7 mouse cellular contexts compared by ENCODE assay signal in the genomic region with DNA sequence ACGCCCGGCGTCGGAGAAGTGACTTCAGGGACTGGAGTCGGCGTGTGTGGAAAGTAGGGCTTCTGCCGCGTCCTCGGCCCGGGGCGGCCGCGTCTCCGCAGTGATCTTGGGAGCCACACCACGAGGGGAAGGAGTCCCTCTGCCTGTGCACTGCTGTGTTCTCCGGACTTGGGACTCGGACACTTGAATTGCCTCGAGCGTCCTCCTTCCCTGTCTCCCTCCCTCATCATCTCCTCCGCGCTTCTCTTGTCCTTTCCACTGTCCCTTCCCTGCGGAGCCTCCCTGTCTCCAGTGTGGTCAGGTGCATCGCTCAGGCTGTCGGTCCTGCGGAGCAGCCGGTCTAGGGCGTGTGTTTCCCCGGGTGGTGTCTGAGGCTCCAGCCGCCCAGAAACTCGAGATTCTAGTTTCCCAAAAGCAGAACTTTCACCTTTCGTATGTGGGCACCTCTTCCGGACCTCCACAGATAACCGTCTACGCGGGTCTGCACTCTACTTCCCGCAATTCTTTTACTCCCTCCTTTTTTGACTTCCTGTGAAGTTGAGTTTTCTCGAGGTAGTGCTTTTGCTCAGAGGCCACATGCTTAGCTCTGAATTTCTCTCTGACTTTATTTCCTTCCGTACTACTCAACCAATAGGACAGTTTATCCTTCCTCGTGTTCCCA. TPM values are rescaled to one million over a fixed set of nuclear protein-coding genes. Genes with fewer than 3 reads are reported as not detected.
DNase-seq lines count a peak whose midpoint lies in the region; ATAC-seq and TF ChIP-seq lines count a peak whose summit lies in the region.

No protein-coding gene starts in this region.

- peaks cover 4% of the 10 kb centered on the region for H3K4me1 ChIP-seq in lung, embryonic 16.5 days (replicated peaks; ENCODE audit: control insufficient read depth, insufficient read depth, low read length)
- H3K4me1 ChIP-seq in bone marrow, adult 2 months (ENCODE audit: control insufficient read depth, insufficient read depth, low read length), result no peaks in the 10 kb centered on the region
- H3K4me1 ChIP-seq in forebrain, embryonic 14.5 days (ENCODE audit: control insufficient read depth, insufficient read depth, low read length), result peaks cover 21% of the 10 kb centered on the region
- peaks cover 13% of the 10 kb centered on the region for H3K4me1 ChIP-seq in limb, embryonic 13.5 days
- H3K4me1 ChIP-seq in neural tube, embryonic 13.5 days (replicated peaks), result peaks cover 42% of the 10 kb centered on the region

- H3K27me3 ChIP-seq in lung, embryonic 16.5 days (ENCODE audit: control insufficient read depth, insufficient read depth, low read depth, low read length), result no peaks in the 10 kb centered on the region
- no peaks in the 10 kb centered on the region for H3K27me3 ChIP-seq in forebrain, embryonic 14.5 days (replicated peaks; ENCODE audit: control insufficient read depth, insufficient read depth, low read length)
- H3K27me3 ChIP-seq in limb, embryonic 13.5 days, result no peaks in the 10 kb centered on the region
- H3K27me3 ChIP-seq in neural tube, embryonic 13.5 days, result no peaks in the 10 kb centered on the region

- no peak for TF ChIP-seq CTCF in bone marrow, adult 2 months (IDR thresholded peaks at IDR 0.05; ENCODE audit: control insufficient read depth, insufficient read depth, low read length)

- peak overlapping the region; percentile 94 for H3K4me3 ChIP-seq in lung, embryonic 16.5 days (ENCODE audit: low read length)
- H3K4me3 ChIP-seq in bone marrow, adult 2 months (replicated peaks; ENCODE audit: control insufficient read depth, low read depth, low read length), result peak overlapping the region; percentile 95
- H3K4me3 ChIP-seq in forebrain, embryonic 14.5 days (ENCODE audit: low read depth, low read length), result peak overlapping the region; percentile 74
- H3K4me3 ChIP-seq in limb, embryonic 13.5 days, result peak overlapping the region; percentile 89
- H3K4me3 ChIP-seq in neural tube, embryonic 13.5 days, result peak overlapping the region; percentile 75

- no peaks in the 10 kb centered on the region for H3K9me3 ChIP-seq in lung, embryonic 16.5 days (ENCODE audit: control insufficient read depth, low read length)
- no peaks in the 10 kb centered on the region for H3K9me3 ChIP-seq in forebrain, embryonic 14.5 days (replicated peaks; ENCODE audit: control insufficient read depth, low read length)
- H3K9me3 ChIP-seq in limb, embryonic 13.5 days, result no peaks in the 10 kb centered on the region
- no peaks in the 10 kb centered on the region for H3K9me3 ChIP-seq in neural tube, embryonic 13.5 days

- peak; percentile 37 for ATAC-seq in lung, embryonic 16.5 days (ENCODE audit: low read depth)
- peak; percentile 49; the same call in 1 of the 2 replicates for ATAC-seq in forebrain, embryonic 14.5 days
- ATAC-seq in limb, embryonic 13.5 days (ENCODE audit: low FRiP score, low read depth), result peak; percentile 21
- ATAC-seq in neural tube, embryonic 13.5 days (ENCODE audit: low read depth), result peak; percentile 70

- intact Hi-C loops in gastrocnemius, postnatal 36 days (cut with DNase I), result loop anchor here (10.0 kb wide), 1 partner anchor 73 kb away; the partner anchor contains the start of gene Cdc73

- under 1% methylated on average over 36 of the region's 39 CpGs for WGBS in lung, embryonic 16.5 days
- WGBS in bone marrow, adult 2 months, result under 1% methylated on average over 39 of the region's 39 CpGs
- 1% methylated on average over 38 of the region's 39 CpGs for WGBS in forebrain, embryonic 14.5 days
- WGBS in limb, embryonic 13.5 days, result 1% methylated on average over 35 of the region's 39 CpGs
- WGBS in neural tube, embryonic 13.5 days, result under 1% methylated on average over 33 of the region's 39 CpGs

- no peak; the same call in 1 of the 2 replicates for TF ChIP-seq POLR2A in bone marrow, adult 2 months (IDR thresholded peaks at IDR 0.05; ENCODE audit: borderline replicate concordance, control insufficient read depth, low read depth, low read length)

- H3K9ac ChIP-seq in lung, embryonic 16.5 days (ENCODE audit: low read length), result peak overlapping the region; percentile 92
- peak overlapping the region; percentile 88 for H3K9ac ChIP-seq in forebrain, embryonic 14.5 days (ENCODE audit: low read length)
- peak overlapping the region; percentile 89 for H3K9ac ChIP-seq in limb, embryonic 13.5 days
- peak overlapping the region; percentile 92 for H3K9ac ChIP-seq in neural tube, embryonic 13.5 days

- H3K4me2 ChIP-seq in lung, embryonic 16.5 days (ENCODE audit: low read depth, low read length), result peak overlapping the region; percentile 90
- H3K4me2 ChIP-seq in forebrain, embryonic 14.5 days (ENCODE audit: low read length), result peak overlapping the region; percentile 89
- H3K4me2 ChIP-seq in limb, embryonic 13.5 days (replicated peaks), result peak overlapping the region; percentile 92
- peak overlapping the region; percentile 95 for H3K4me2 ChIP-seq in neural tube, embryonic 13.5 days

- H3K27ac ChIP-seq in lung, embryonic 16.5 days (ENCODE audit: low read length), result peak overlapping the region; percentile 80
- peak overlapping the region; percentile 80 for H3K27ac ChIP-seq in bone marrow, adult 2 months (ENCODE audit: control insufficient read depth, insufficient read depth, low read depth, low read length, poor library complexity)
- H3K27ac ChIP-seq in forebrain, embryonic 14.5 days (ENCODE audit: low read depth, low read length), result peak overlapping the region; percentile 63
- peak overlapping the region; percentile 52; the same call in 1 of the 2 replicates for H3K27ac ChIP-seq in limb, embryonic 13.5 days
- H3K27ac ChIP-seq in neural tube, embryonic 13.5 days (replicated peaks), result peak overlapping the region; percentile 80

- H3K36me3 ChIP-seq in lung, embryonic 16.5 days (ENCODE audit: control insufficient read depth, insufficient read depth, low read length), result no peaks in the 10 kb centered on the region
- 0 out of 2 replicates have a peak, but pooled peaks cover 3% of the 10 kb centered on the region for H3K36me3 ChIP-seq in forebrain, embryonic 14.5 days (ENCODE audit: control insufficient read depth, insufficient read depth, low read length)
- no peaks in the 10 kb centered on the region for H3K36me3 ChIP-seq in limb, embryonic 13.5 days
- peaks cover 3% of the 10 kb centered on the region; the same call in 1 of the 2 replicates for H3K36me3 ChIP-seq in neural tube, embryonic 13.5 days

- DNase-seq in lung, postnatal 10 days, result no peak
- no peak for DNase-seq in forebrain, embryonic 14.5 days (ENCODE audit: low spot score)
- no peak for DNase-seq in gastrocnemius, postnatal 36 days

RNA-seq across cellular contexts. Expression of gene Uchl5, which starts 0.6 kb away (rescaled TPM):
- polyA plus RNA-seq in lung, embryonic 16.5 days (2015; fragmentation: Nextera tagmentation; extraction: Ambion mirVana), result 81.7 and 89.3 TPM in 2 replicates
- polyA plus RNA-seq in bone marrow, adult 2 months (2011; ENCODE audit: insufficient read depth, insufficient read length, low replicate concordance, missing spikeins), result 86.2 and 90.7 TPM in 2 replicates
- 57.0 and 63.7 TPM in 2 replicates for polyA plus RNA-seq in forebrain, embryonic 14.5 days (2014; fragmentation: Nextera tagmentation; extraction: Ambion mirVana)
- polyA plus RNA-seq in limb, embryonic 13.5 days (2015; fragmentation: Nextera tagmentation; extraction: Ambion mirVana), result 87.8 and 91.3 TPM in 2 replicates
- polyA plus RNA-seq in neural tube, embryonic 13.5 days (2015; fragmentation: Nextera tagmentation; extraction: Ambion mirVana), result 68.3 and 86.5 TPM in 2 replicates
- total RNA-seq in gastrocnemius, postnatal 36 days (2021), result 10 to 100 TPM; 24.8 to 25.1 TPM

RNA-seq across cellular contexts. Expression of gene Trove2, which starts 0.8 kb away (rescaled TPM):
- polyA plus RNA-seq in lung, embryonic 16.5 days (2015; fragmentation: Nextera tagmentation; extraction: Ambion mirVana), result 20.3 and 20.4 TPM in 2 replicates
- polyA plus RNA-seq in bone marrow, adult 2 months (2011; ENCODE audit: insufficient read depth, insufficient read length, low replicate concordance, missing spikeins), result 3.7 and 6.5 TPM in 2 replicates
- polyA plus RNA-seq in forebrain, embryonic 14.5 days (2014; fragmentation: Nextera tagmentation; extraction: Ambion mirVana), result 38.0 and 41.8 TPM in 2 replicates
- polyA plus RNA-seq in limb, embryonic 13.5 days (2015; fragmentation: Nextera tagmentation; extraction: Ambion mirVana), result 26.1 and 28.6 TPM in 2 replicates
- polyA plus RNA-seq in neural tube, embryonic 13.5 days (2015; fragmentation: Nextera tagmentation; extraction: Ambion mirVana), result 29.7 and 33.5 TPM in 2 replicates
- total RNA-seq in gastrocnemius, postnatal 36 days (2021), result 1 to 10 TPM; 2.2 to 2.8 TPM
